Mouse (Mus musculus): ENCODE data around the gene Mucl3.

GRCm38 (mm10) chr17:35643609-35644236 lies at the start of gene Mucl3:
- TF ChIP-seq TAL1 (IDR thresholded peaks at IDR 0.05; ENCODE audit: low read length), result no peak
- no peak for TF ChIP-seq GATA1 (IDR thresholded peaks at IDR 0.05; ENCODE audit: low read length)
